Mouse (Mus musculus) MEL-GATA-1-ER (cell line): Measurements from ENCODE around the gene Gpr176.
A peak's percentile ranks its signal among the peaks of the same experiment; 100 is the strongest.

Experiments
- DNase-seq: peaks from one replicate; pipeline ENCODE4 v3.0.0-alpha.2; 2012; ENCODE audit warnings: low read depth; ENCODE audit errors: extremely low read depth

Gene Gpr176

DNA sequence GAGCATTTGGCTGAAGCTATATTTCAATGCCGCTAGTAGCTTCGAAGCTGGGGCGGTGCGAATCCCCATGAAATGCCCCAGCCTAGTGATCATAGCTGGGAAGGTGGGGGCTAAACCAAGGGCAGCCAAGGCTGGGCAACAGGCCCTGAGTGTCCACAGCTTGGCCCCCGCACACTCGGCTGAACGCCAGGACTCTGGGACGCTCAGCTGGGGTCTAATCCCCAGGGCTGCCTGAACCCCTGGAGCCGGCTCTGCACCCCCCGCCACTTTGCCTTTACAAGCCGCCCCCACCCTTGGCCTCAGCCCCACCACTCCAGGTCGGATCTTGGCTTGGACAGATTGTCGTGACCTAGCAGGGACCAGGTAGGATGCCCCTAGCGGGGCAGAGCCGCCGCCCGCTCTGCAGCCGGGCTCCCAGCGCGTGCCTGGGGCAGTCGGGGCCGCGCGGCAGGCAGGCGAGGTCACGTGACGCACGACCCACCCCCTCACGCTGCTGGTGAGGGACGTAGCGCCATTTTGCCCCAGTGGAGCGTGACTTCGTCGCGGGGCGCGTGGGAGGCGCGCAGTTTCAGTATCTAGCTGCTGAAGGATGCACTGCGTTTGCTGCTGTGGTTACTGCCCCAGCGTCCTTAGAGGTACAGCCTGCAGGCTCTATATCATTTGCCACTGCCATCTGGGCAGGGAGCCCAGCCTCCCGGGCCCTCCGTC is 507 bp upstream of the Gpr176 start:
- no peak for DNase-seq

DNA sequence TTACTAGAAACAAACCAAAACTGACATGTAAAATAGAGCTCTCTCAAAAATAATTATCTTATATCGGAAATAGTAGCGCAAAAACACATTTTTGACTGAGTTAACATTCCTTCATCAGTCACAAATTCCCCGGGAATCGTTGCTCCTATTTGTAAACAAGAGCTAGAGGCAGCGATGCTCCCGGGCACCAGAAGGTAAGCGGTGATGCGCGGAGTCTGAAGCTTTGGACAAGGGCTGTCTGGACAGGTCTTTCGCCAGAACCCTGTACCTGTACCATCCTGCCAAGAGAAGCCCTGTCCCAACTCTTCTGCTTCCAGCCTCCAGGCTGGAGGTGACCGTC is 688 bp downstream of the Gpr176 start:
- no peak for DNase-seq

DNA sequence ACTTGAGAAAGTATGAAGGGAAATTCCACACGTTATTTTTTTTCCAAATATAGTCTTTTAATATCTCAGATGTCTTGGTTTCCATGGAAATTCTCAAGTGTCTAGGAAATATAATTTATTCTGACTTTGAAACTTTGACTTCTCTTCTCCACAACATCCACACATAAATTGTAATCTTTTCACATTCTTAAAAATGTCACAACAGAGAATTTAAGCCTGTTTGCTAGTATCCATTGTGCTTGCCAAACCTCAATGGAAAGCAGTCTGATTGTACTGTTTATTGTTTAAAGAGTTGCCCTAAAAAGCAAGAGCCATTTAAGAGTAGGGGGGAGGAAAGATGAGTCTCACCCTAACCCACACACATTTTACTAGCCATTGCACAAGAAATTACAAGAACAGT is 1.4 kb downstream of the Gpr176 start:
- no peak for DNase-seq

DNA sequence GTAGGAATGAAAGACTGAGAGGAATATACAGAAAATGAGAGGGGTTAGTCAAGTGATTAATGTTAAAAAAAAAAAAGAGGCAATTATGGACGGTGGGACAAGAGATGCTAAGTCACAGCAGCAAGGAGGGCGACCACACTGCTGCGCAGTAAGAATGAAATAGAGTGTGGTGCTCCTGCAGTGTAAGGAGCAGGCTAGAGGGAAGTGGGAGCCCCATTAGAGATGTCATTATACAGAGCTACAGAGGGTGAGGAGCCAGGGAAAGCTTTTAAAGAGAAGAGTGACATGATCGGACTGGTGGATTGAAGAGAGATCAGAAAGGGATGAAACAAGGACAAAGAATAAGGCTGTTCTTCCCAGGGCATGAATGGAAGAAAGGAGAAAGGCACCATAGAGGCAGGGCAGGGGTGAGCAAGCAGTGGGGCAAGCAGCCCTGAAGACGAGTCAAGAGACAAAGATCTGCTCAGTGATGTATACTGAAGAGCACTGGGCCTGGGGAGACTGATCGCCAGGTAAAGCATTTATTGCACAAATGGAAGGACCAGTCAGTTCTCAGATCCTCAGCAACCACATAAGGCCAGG is 18.0 kb downstream of the Gpr176 start:
- no peak for DNase-seq

DNA sequence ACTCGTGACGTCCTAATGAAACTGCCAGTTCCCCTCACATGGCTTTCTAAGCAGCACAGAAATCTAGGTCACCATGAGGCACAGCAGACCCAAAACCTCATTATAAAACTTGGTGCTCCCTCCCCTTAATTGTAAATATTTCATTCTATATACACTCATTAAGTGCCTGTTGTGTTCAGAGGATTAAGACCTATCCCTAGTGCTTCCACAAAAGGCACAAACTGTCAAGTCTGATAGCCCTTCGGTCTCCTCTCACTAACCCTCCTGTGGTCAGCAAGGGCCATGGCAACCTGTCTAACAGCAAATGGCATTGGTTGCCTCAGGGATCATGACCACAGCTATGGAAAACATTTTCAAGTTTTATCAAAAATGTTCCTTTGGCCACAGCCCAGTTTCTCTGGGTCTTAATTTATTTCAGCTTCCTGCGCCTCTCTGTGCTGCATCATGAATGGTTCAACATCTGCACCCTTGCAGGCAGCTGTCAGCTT is 19.3 kb downstream of the Gpr176 start:
- DNase-seq, result no peak

- no peak for DNase-seq
Measured at GRCm38 (mm10) chr2:118353498-118353897, 19.7 kb downstream of the Gpr176 start.

GRCm38 (mm10) chr2:118345535-118345934 is 27.7 kb downstream of the Gpr176 start:
- DNase-seq, result no peak

- no peak for DNase-seq
Measured at GRCm38 (mm10) chr2:118343897-118344296, 29.3 kb downstream of the Gpr176 start.

DNA sequence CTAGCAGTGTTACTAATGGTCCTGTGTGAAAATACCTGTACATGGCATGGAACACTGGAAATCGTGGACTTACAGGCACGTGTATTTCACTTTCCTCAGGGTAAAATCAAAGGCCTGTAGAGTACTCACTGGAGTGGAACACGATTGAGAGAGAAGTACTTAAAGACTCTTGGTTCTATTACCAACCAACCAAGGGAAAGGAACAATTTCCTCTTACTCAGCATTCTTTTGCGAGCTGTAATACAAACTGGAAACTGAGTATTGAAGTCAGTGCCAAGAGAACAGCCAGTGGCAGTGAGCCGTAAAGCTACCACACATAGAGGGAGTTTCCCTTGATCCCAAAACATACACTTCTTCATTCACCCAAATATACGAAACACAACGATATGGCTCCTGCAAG is 31.9 kb downstream of the Gpr176 start:
- DNase-seq, result no peak

- DNase-seq, result no peak
Measured at GRCm38 (mm10) chr2:118336084-118336483, 37.1 kb downstream of the Gpr176 start.

DNA sequence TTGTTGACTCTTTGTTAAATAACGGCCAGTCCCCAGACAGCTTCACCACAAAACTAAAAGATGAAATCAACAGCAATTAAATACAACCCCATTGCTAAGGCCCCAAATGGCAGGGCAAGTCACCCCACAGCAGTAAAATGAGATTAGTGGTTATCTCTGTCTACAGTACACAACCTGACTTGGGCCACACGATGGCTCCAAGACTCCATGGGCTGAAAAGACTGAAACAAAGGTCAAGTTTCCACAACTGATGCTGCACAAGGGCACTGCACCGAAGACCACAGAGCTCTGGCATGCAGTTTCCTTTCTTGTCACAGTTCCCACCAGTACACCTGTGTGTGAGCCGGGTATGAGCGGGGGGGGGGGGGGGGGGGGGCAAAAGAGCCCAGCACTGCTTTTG is 50.6 kb downstream of the Gpr176 start:
- no peak for DNase-seq

- no peak for DNase-seq
Measured at GRCm38 (mm10) chr2:118321804-118322203, 51.4 kb downstream of the Gpr176 start.

DNA sequence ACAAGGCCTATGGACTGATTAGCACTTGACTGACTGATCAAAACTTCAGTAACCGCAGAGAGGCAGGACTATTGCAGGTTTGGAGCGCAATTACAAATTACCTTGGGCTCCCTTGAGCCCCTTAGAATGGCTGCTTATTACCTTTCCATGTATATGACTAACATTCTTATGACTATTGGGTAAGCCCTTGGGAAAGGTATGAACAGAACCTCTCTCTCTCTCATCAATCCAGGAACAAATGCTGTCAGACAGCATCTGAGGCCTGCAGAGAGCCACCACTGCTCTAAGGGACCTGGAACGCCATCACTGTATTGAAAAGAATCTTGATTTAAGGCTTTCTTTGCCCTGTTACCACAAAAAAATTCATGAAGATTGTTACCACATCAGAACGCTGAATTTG is 52.1 kb downstream of the Gpr176 start:
- DNase-seq, result no peak

GRCm38 (mm10) chr2:118320519-118320918 is 52.7 kb downstream of the Gpr176 start:
- no peak for DNase-seq

- DNase-seq, result no peak
Measured at GRCm38 (mm10) chr2:118319176-118319575, 54.0 kb downstream of the Gpr176 start.

GRCm38 (mm10) chr2:118316939-118317338 is 56.3 kb downstream of the Gpr176 start:
- DNase-seq, result no peak

- no peak for DNase-seq
Measured at GRCm38 (mm10) chr2:118315656-118316402, 57.4 kb downstream of the Gpr176 start.

- peak; percentile 44 for DNase-seq
Measured at GRCm38 (mm10) chr2:118307561-118307960, 65.7 kb downstream of the Gpr176 start.

- DNase-seq, result no peak
Measured at GRCm38 (mm10) chr2:118306966-118307365, 66.3 kb downstream of the Gpr176 start.

- no peak for DNase-seq
Measured at GRCm38 (mm10) chr2:118306522-118306895, 66.7 kb downstream of the Gpr176 start.

GRCm38 (mm10) chr2:118305827-118306521 is 67.2 kb downstream of the Gpr176 start:
- DNase-seq, result no peak

DNA sequence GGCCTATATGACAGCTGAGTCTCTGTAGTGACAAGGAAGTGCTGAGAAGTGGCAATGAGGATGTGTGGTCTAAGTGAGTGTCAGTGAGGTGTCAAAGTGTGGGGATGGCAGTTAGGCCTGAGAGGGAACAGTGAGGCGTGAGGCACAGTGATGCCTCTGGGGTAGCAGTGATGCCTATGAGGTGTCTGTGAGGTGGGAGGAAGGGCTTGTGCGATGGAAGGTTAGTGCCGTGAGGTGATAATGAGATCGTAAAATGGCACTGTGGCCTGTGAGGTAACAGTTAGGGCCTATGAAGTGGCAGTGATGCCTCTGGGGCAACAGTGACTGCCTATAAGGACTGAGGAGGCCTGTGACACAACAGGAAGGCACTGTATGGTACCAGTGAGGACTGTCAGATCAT is 69.8 kb downstream of the Gpr176 start:
- DNase-seq, result no peak
